Mouse (Mus musculus) testis, postnatal 14 days (tissue): ENCODE results near the gene Atp6v1f.
A peak's percentile ranks its signal among the peaks of the same experiment; 100 is the strongest.

Source experiments
- DNase-seq: peaks from one replicate; pipeline ENCODE4 v3.0.0; 2021; ENCODE audit warnings: low spot score

The Atp6v1f gene

GRCm38 (mm10) chr6:29467583-29468354 is at the start of gene Atp6v1f:
TSS of gene Atp6v1f (plus strand) at chr6:29467718.
- peak; percentile 93 for DNase-seq

- no peak for DNase-seq
Measured at GRCm38 (mm10) chr6:29420596-29420995, 46.9 kb upstream of the Atp6v1f start.

GRCm38 (mm10) chr6:29425118-29425517 is 42.4 kb upstream of the Atp6v1f start:
- no peak for DNase-seq

- DNase-seq, result no peak
Measured at GRCm38 (mm10) chr6:29426331-29426730, 41.2 kb upstream of the Atp6v1f start.

GRCm38 (mm10) chr6:29428171-29428570 is 39.3 kb upstream of the Atp6v1f start:
- no peak for DNase-seq

GRCm38 (mm10) chr6:29430681-29431420 is 36.7 kb upstream of the Atp6v1f start:
- DNase-seq, result no peak

GRCm38 (mm10) chr6:29431473-29431872 is 36.0 kb upstream of the Atp6v1f start:
- DNase-seq, result no peak

- no peak for DNase-seq
Measured at GRCm38 (mm10) chr6:29432156-29432555, 35.4 kb upstream of the Atp6v1f start.

- no peak for DNase-seq
Measured at GRCm38 (mm10) chr6:29432676-29433037, 34.9 kb upstream of the Atp6v1f start.

- DNase-seq, result peak; percentile 39
Measured at GRCm38 (mm10) chr6:29433038-29433803, 34.3 kb upstream of the Atp6v1f start, which contains the start of gene Flnc. TSS of gene Flnc (plus strand) at chr6:29433256.

- DNase-seq, result peak; percentile 34
Measured at GRCm38 (mm10) chr6:29433804-29434795, 33.4 kb upstream of the Atp6v1f start.

- peak; percentile 44 for DNase-seq
Measured at GRCm38 (mm10) chr6:29434911-29435691, 32.4 kb upstream of the Atp6v1f start.

- DNase-seq, result no peak
Measured at GRCm38 (mm10) chr6:29435940-29436451, 31.5 kb upstream of the Atp6v1f start.

GRCm38 (mm10) chr6:29436461-29436934 is 31.0 kb upstream of the Atp6v1f start:
- DNase-seq, result no peak

GRCm38 (mm10) chr6:29439251-29439650 is 28.3 kb upstream of the Atp6v1f start:
- no peak for DNase-seq

- no peak for DNase-seq
Measured at GRCm38 (mm10) chr6:29439789-29440188, 27.7 kb upstream of the Atp6v1f start.

- DNase-seq, result no peak
Measured at GRCm38 (mm10) chr6:29444773-29445172, 22.7 kb upstream of the Atp6v1f start.

GRCm38 (mm10) chr6:29445354-29445753 is 22.2 kb upstream of the Atp6v1f start:
- DNase-seq, result no peak

- DNase-seq, result no peak
Measured at GRCm38 (mm10) chr6:29449858-29450257, 17.7 kb upstream of the Atp6v1f start.

- no peak for DNase-seq
Measured at GRCm38 (mm10) chr6:29450667-29451066, 16.9 kb upstream of the Atp6v1f start.
